Mouse (Mus musculus) E14TG2a.4 (cell line): ENCODE measurements around the gene Prpf40a.

Experiments
- CTCF ChIP-seq: conservative IDR thresholded peaks from 2 replicates; pipeline ENCODE4 v1.5.1; 2014; ENCODE audit warnings: low read length
- POU5F1 ChIP-seq: IDR thresholded peaks from 2 replicates; pipeline ENCODE4 v1.6.1; 2014; ENCODE audit warnings: low read length, borderline replicate concordance

GRCm38 (mm10) chr2:53129070-53129469, 62.0 kb downstream of the Prpf40a start:
- TF ChIP-seq CTCF (no peak), POU5F1 (no peak)
